Mouse (Mus musculus) erythroblast, embryonic 14.5 days (primary cell): ENCODE measurements around the gene Myl7. TPM values are rescaled to one million over a fixed set of nuclear protein-coding genes. Genes with fewer than 3 reads are reported as not detected.

Source experiments
- H3K27me3 ChIP-seq: 2 replicates; pipeline ENCODE4 v1.6.1; 2012; ENCODE audit warnings: inconsistent platforms; ENCODE audit not compliant: control insufficient read depth
- H3K36me3 ChIP-seq: 2 replicates; pipeline ENCODE4 v1.6.1; 2012; ENCODE audit warnings: mild to moderate bottlenecking, inconsistent platforms; ENCODE audit not compliant: control insufficient read depth
- H3K4me1 ChIP-seq: 2 replicates; pipeline ENCODE4 v1.6.1; 2012; ENCODE audit warnings: inconsistent platforms; ENCODE audit not compliant: control insufficient read depth
- H3K4me3 ChIP-seq: replicated peaks from 2 replicates; pipeline ENCODE3; 2012; ENCODE audit warnings: moderate library complexity, mild to moderate bottlenecking, inconsistent platforms
- H3K9me3 ChIP-seq: 2 replicates; pipeline ENCODE4 v1.6.1; 2012; ENCODE audit warnings: low read length, inconsistent platforms, mixed read lengths; ENCODE audit not compliant: control insufficient read depth
- GATA1 ChIP-seq: IDR thresholded peaks from 2 replicates; pipeline ENCODE4 v1.6.1; 2012; ENCODE audit warnings: low read length, inconsistent platforms, mixed read lengths
- TAL1 ChIP-seq: IDR thresholded peaks from 3 replicates; pipeline ENCODE4 v1.6.1; 2012; ENCODE audit warnings: low read length, inconsistent platforms, mixed read lengths
- polyA plus RNA-seq: library from polyadenylated mRNA; stranded (reverse); fragments of >175 nt; gene quantifications from 2 replicates; pipeline ENCODE4 v1.2.3, GENCODE M21; 2012

Gene Myl7
- polyA plus RNA-seq, 1 experiment: 0.56 TPM

GRCm38 (mm10) chr11:5919606-5920005, 21.0 kb upstream of the Myl7 start:
- TF ChIP-seq GATA1: no peak
- no peak for TF ChIP-seq TAL1
- H3K27me3 ChIP-seq: no peaks in the 10 kb centered on the region

GRCm38 (mm10) chr11:5918111-5918510, 19.5 kb upstream of the Myl7 start:
- Histone ChIP-seq H3K36me3 (no peaks in the 10 kb centered on the region), H3K9me3 (no peaks in the 10 kb centered on the region), H3K4me3 (no peak overlapping the region), H3K4me1 (peaks cover 5% of the 10 kb centered on the region), H3K27me3 (no peaks in the 10 kb centered on the region)
- no peak for TF ChIP-seq GATA1
- no peak for TF ChIP-seq TAL1

More at GRCm38 (mm10) chr11:5919606-5920005, 21.0 kb upstream of the Myl7 start:
- Histone ChIP-seq H3K36me3 (no peaks in the 10 kb centered on the region), H3K4me1 (peaks cover 5% of the 10 kb centered on the region), H3K4me3 (no peak overlapping the region), H3K9me3 (no peaks in the 10 kb centered on the region)

GRCm38 (mm10) chr11:5916178-5916548, 17.6 kb upstream of the Myl7 start:
- Histone ChIP-seq H3K27me3 (no peaks in the 10 kb centered on the region), H3K4me3 (no peak overlapping the region), H3K36me3 (no peaks in the 10 kb centered on the region), H3K9me3 (no peaks in the 10 kb centered on the region), H3K4me1 (peaks cover 5% of the 10 kb centered on the region)
- TF ChIP-seq GATA1 (no peak), TAL1 (no peak)

GRCm38 (mm10) chr11:5915429-5916177, 17.0 kb upstream of the Myl7 start:
- no peaks in the 10 kb centered on the region for H3K27me3 ChIP-seq
- no peaks in the 10 kb centered on the region for H3K36me3 ChIP-seq
- H3K9me3 ChIP-seq: no peaks in the 10 kb centered on the region
- peaks cover 5% of the 10 kb centered on the region for H3K4me1 ChIP-seq
- H3K4me3 ChIP-seq: no peak overlapping the region
- TF ChIP-seq GATA1: no peak
- no peak for TF ChIP-seq TAL1

GRCm38 (mm10) chr11:5914940-5915339, 16.4 kb upstream of the Myl7 start:
- Histone ChIP-seq H3K9me3 (no peaks in the 10 kb centered on the region), H3K4me1 (no peaks in the 10 kb centered on the region), H3K4me3 (no peak overlapping the region), H3K36me3 (no peaks in the 10 kb centered on the region), H3K27me3 (no peaks in the 10 kb centered on the region)
- TF ChIP-seq TAL1: no peak
- TF ChIP-seq GATA1: no peak

- Histone ChIP-seq H3K27me3 (no peaks in the 10 kb centered on the region), H3K4me3 (no peak overlapping the region), H3K9me3 (no peaks in the 10 kb centered on the region), H3K4me1 (no peaks in the 10 kb centered on the region), H3K36me3 (no peaks in the 10 kb centered on the region)
- TF ChIP-seq TAL1 (no peak), GATA1 (no peak)
Measured at GRCm38 (mm10) chr11:5913936-5914335, 15.4 kb upstream of the Myl7 start.

- H3K4me1 ChIP-seq: no peaks in the 10 kb centered on the region
- H3K36me3 ChIP-seq: no peaks in the 10 kb centered on the region
- no peak for TF ChIP-seq TAL1
- TF ChIP-seq GATA1: no peak
Measured at GRCm38 (mm10) chr11:5913256-5913655, 14.7 kb upstream of the Myl7 start.

GRCm38 (mm10) chr11:5912635-5913034, 14.1 kb upstream of the Myl7 start:
- Histone ChIP-seq H3K4me3 (no peak overlapping the region), H3K36me3 (no peaks in the 10 kb centered on the region), H3K4me1 (no peaks in the 10 kb centered on the region), H3K27me3 (no peaks in the 10 kb centered on the region), H3K9me3 (no peaks in the 10 kb centered on the region)
- no peak for TF ChIP-seq GATA1
- no peak for TF ChIP-seq TAL1

More at GRCm38 (mm10) chr11:5913256-5913655, 14.7 kb upstream of the Myl7 start:
- H3K27me3 ChIP-seq: no peaks in the 10 kb centered on the region
- H3K9me3 ChIP-seq: no peaks in the 10 kb centered on the region
- no peak overlapping the region for H3K4me3 ChIP-seq

GRCm38 (mm10) chr11:5908642-5909041, 10.1 kb upstream of the Myl7 start:
- Histone ChIP-seq H3K9me3 (no peaks in the 10 kb centered on the region), H3K4me3 (no peak overlapping the region), H3K27me3 (peaks cover 4% of the 10 kb centered on the region), H3K4me1 (no peaks in the 10 kb centered on the region), H3K36me3 (no peaks in the 10 kb centered on the region)
- TF ChIP-seq GATA1 (no peak), TAL1 (no peak)

- Histone ChIP-seq H3K4me3 (no peak overlapping the region), H3K36me3 (no peaks in the 10 kb centered on the region), H3K27me3 (peaks cover 19% of the 10 kb centered on the region), H3K9me3 (no peaks in the 10 kb centered on the region), H3K4me1 (peaks cover under 1% of the 10 kb centered on the region)
- no peak for TF ChIP-seq TAL1
- no peak for TF ChIP-seq GATA1
Measured at GRCm38 (mm10) chr11:5907096-5907495, 8.5 kb upstream of the Myl7 start.
